Mouse (Mus musculus) kidney, adult 10 weeks (tissue): ENCODE data around the gene Sfxn4. TPM values are rescaled to one million over a fixed set of nuclear protein-coding genes. Genes with fewer than 3 reads are reported as not detected.

ENCODE experiments used
- polyA plus RNA-seq: library from polyadenylated mRNA; stranded (reverse); fragments of 350-450 nt; fragmentation: Illumina TruSeq; extraction: RNeasy Lipid Tissue Mini Kit (QIAGEN cat#74804); gene quantifications from one replicate; pipeline ENCODE4 v1.2.3, GENCODE M21; 2014; ENCODE audit warnings: low read depth, low replicate concordance

Gene Sfxn4
- 13.9 TPM for polyA plus RNA-seq

GRCm38 (mm10) chr19:60860868-60861700 lies at the start of gene Sfxn4:
TSS of gene Sfxn4 (minus strand) at chr19:60861479.

GRCm38 (mm10) chr19:60889714-60890315 lies 28.5 kb upstream of the Sfxn4 start, which contains the start of gene Grk5:
TSS of gene Grk5 (plus strand) at chr19:60889749.

GRCm38 (mm10) chr19:60874064-60874694 lies 12.9 kb upstream of the Sfxn4 start, which contains the start of gene Prdx3:
TSS of gene Prdx3 (minus strand) at chr19:60874556.

GRCm38 (mm10) chr19:60811098-60812035 lies 49.9 kb downstream of the Sfxn4 start, which contains the start of gene Fam45a:
TSS of gene Fam45a (plus strand) at chr19:60811585.

GRCm38 (mm10) chr19:60790551-60791161 lies 70.6 kb downstream of the Sfxn4 start, which contains the start of gene Eif3a:
TSS of gene Eif3a (minus strand) at chr19:60790658.

Other genes with a start within 250 kb of the Sfxn4 start
- 0.24 TPM for gene Nanos1, start 105.5 kb downstream of the Sfxn4 start, polyA plus RNA-seq
- 164 TPM for gene Eif3a, start 70.8 kb downstream of the Sfxn4 start, polyA plus RNA-seq
- 96.2 TPM for gene Fam45a, start 49.9 kb downstream of the Sfxn4 start, polyA plus RNA-seq
- gene Prdx3, start 13.1 kb upstream of the Sfxn4 start, polyA plus RNA-seq: 328 TPM
- 11.5 TPM for gene Grk5, start 28.3 kb upstream of the Sfxn4 start, polyA plus RNA-seq